Mouse (Mus musculus) hindbrain, embryonic 13.5 days (tissue): ENCODE measurements at regions not wholly inside any gene's neighbourhood (a gene's known extent, or its start where the extent isn't known, plus 50 kb on each side); places are given as distances from the start of the nearest gene placed in this dataset.
"Not testable (repeated sequence)": the region's sequence is repeated elsewhere in the genome, so short reads cannot be mapped to it uniquely, and the experiment has no call there.

Source experiments
- ATAC-seq: fragments of 200-750 bp; cut with Nextera tagmentation; 2 replicates; pipeline ENCODE4 v1.8.0; 2017; ENCODE audit warnings: moderate TSS enrichment; ENCODE audit not compliant: low FRiP score
- H3K27ac ChIP-seq: fragments of 300-500 bp; sonication (generic); 2 replicates; pipeline ENCODE4 v1.5.1; 2015; ENCODE audit warnings: inconsistent platforms, mild to moderate bottlenecking, moderate library complexity
- H3K27me3 ChIP-seq: fragments of 300-500 bp; sonication (generic); 2 replicates; pipeline ENCODE4 v1.6.1; 2015; ENCODE audit warnings: mild to moderate bottlenecking, inconsistent platforms
- H3K36me3 ChIP-seq: fragments of 300-500 bp; sonication (generic); 2 replicates; pipeline ENCODE4 v1.6.1; 2015; ENCODE audit warnings: mild to moderate bottlenecking, inconsistent platforms
- H3K4me1 ChIP-seq: fragments of 300-500 bp; sonication (generic); replicated peaks from 2 replicates; pipeline ENCODE4 v1.6.1; 2015; ENCODE audit warnings: inconsistent platforms
- H3K4me2 ChIP-seq: fragments of 300-500 bp; sonication (generic); 2 replicates; pipeline ENCODE4 v1.6.1; 2015; ENCODE audit warnings: inconsistent platforms, mild to moderate bottlenecking, moderate library complexity
- H3K4me3 ChIP-seq: fragments of 300-500 bp; sonication (generic); 2 replicates; pipeline ENCODE4 v1.5.1; 2015; ENCODE audit warnings: mild to moderate bottlenecking, inconsistent platforms
- H3K9ac ChIP-seq: fragments of 300-500 bp; sonication (generic); 2 replicates; pipeline ENCODE4 v1.6.1; 2015; ENCODE audit warnings: mild to moderate bottlenecking, inconsistent platforms
- H3K9me3 ChIP-seq: fragments of 300-500 bp; sonication (generic); 2 replicates; pipeline ENCODE4 v1.6.1; 2016; ENCODE audit warnings: inconsistent platforms
- WGBS: fragments of 180-500 bp; shearing (Covaris S2); methylation state at CpG from one replicate; pipeline ENCODE4 v1.1.7; 2015; 5-methylcytosine and 5-hydroxymethylcytosine counted together

DNA sequence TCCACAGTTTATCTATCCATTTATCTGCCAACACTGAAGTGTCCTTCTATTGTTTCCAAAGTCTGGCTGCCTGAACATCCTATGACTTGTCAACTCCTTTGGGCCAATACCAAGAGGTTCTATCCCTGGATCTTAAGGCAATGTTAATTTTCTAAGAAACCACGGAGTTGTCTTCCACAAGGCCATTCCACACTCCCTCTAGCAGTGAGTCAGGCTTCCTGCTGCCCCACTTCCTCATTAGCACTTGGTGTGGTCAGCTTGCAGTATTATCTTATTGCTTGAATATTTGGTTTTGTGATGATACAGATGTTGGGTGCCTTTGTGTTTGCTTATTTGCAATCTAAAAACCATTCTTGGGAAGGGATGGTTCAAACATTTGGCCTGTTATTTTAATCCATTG lies 87.5 kb upstream of the Ppp2r2d start:
- no peaks in the 10 kb centered on the region for H3K9me3 ChIP-seq
- no peaks in the 10 kb centered on the region for H3K27me3 ChIP-seq
- no peak for ATAC-seq
- H3K9ac ChIP-seq: no peak overlapping the region
- no peaks in the 10 kb centered on the region for H3K36me3 ChIP-seq
- no peak overlapping the region for H3K27ac ChIP-seq
- no peak overlapping the region for H3K4me2 ChIP-seq
- no peaks in the 10 kb centered on the region for H3K4me1 ChIP-seq
- H3K4me3 ChIP-seq: no peak overlapping the region
- 88% methylated on average over 1 of the region's 1 CpGs for WGBS

DNA sequence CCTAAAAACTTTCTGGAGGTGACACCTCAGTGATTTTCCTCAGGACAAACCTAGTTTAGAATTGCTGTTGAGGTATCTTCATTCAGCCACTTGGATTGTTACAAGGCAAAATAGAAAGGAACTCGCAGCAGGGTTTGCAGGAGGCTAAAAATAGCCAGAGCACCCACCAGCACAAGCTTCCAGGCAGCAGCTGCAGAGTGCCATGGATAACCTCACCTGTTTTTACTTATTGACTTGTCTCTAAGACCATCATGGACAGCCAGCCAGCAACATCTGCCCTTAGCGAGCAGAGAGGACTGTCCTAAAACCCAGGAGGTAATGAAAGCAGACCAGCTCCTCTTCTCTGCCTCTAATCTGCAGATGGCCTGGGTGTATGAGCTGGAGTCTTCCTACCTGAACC lies 97.4 kb upstream of the Ppp2r2d start:
- H3K4me2 ChIP-seq: no peak overlapping the region
- no peak overlapping the region for H3K4me3 ChIP-seq
- no peaks in the 10 kb centered on the region for H3K36me3 ChIP-seq
- H3K9ac ChIP-seq: no peak overlapping the region
- no peaks in the 10 kb centered on the region for H3K9me3 ChIP-seq
- no peak overlapping the region for H3K27ac ChIP-seq
- H3K4me1 ChIP-seq: peaks cover 7% of the 10 kb centered on the region
- no peak for ATAC-seq
- 77% methylated on average over 2 of the region's 2 CpGs for WGBS
- H3K27me3 ChIP-seq: 0 out of 2 replicates have a peak, but pooled peaks cover 6% of the 10 kb centered on the region

DNA sequence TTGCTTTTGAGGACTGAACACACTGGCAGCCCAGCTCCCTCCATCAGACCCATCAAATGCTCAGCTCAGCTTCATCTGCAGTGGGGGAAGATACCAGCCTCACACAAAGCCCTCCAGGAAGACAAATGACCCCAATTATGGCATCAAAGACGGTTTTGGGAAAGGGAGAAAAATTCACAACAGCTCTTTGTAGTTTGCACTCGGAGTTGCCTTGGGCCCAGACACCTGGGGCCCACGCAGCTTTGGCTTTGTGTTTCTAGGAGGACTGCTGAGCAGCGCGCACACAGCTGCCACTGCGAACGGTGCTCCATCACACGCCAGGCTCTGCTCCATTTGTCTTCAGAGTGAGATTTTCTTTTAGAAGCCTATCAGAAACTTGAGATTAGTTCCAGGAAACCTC lies 99.3 kb upstream of the Ppp2r2d start:
- no peak for ATAC-seq
- H3K9ac ChIP-seq: no peak overlapping the region
- H3K4me1 ChIP-seq: peaks cover 21% of the 10 kb centered on the region
- H3K9me3 ChIP-seq: no peaks in the 10 kb centered on the region
- 0 out of 2 replicates have a peak, but pooled peaks cover 6% of the 10 kb centered on the region for H3K27me3 ChIP-seq
- 37% methylated on average over 8 of the region's 8 CpGs for WGBS
- no peaks in the 10 kb centered on the region for H3K36me3 ChIP-seq
- peak overlapping the region; percentile 40; the same call in 1 of the 2 replicates for H3K27ac ChIP-seq
- H3K4me2 ChIP-seq: no peak overlapping the region
- no peak overlapping the region for H3K4me3 ChIP-seq

- no peak for ATAC-seq
- no peak overlapping the region for H3K4me3 ChIP-seq
- no peaks in the 10 kb centered on the region for H3K36me3 ChIP-seq
- no peak overlapping the region for H3K4me2 ChIP-seq
- H3K9me3 ChIP-seq: no peaks in the 10 kb centered on the region
- 63% methylated on average over 4 of the region's 4 CpGs for WGBS
- peak overlapping the region; percentile 8; the same call in 1 of the 2 replicates for H3K27ac ChIP-seq
- H3K9ac ChIP-seq: no peak overlapping the region
- H3K4me1 ChIP-seq: peaks cover 23% of the 10 kb centered on the region
- no peaks in the 10 kb centered on the region for H3K27me3 ChIP-seq
Observed at GRCm38 (mm10) chr7:138742516-138742845, 103.4 kb upstream of the Ppp2r2d start.

DNA sequence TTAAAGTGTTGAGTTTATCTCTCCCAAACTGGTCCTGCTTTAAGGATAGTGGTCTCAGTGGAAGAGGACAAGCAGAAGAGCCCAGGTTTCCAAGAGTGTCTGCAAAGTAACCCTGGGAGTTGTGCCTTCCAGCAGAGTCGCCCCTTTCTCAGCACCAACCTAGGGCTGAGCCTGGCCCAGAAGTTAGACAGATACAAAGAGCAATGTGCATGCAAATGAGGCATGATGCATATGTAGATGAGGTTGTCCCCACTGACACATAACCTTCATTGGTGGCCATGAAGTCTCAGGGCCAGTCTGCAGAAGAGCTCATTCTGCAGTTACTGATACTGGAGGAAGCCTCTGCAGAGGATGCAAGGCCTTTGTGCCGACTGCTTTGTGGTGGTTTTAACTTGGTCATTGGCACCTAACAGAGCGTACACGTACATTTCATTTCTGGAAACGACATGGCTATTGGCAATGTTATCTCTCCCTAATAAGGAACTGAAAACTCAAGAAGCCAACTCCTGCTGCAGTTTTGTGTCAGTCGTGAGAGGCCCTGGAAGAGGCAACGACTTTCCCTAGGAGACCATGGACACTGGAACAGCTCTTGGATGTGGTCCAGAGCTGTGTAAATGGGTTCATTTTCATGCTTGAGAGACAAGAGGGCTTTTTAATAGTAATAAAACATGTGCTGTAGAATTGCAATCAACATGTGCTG lies 103.9 kb upstream of the Ppp2r2d start:
- no peaks in the 10 kb centered on the region for H3K9me3 ChIP-seq
- H3K4me2 ChIP-seq: no peak overlapping the region
- H3K27me3 ChIP-seq: no peaks in the 10 kb centered on the region
- peaks cover 23% of the 10 kb centered on the region for H3K4me1 ChIP-seq
- no peak overlapping the region for H3K4me3 ChIP-seq
- no peaks in the 10 kb centered on the region for H3K36me3 ChIP-seq
- H3K27ac ChIP-seq: peak overlapping the region; percentile 14
- no peak overlapping the region for H3K9ac ChIP-seq
- 48% methylated on average over 7 of the region's 7 CpGs for WGBS
- ATAC-seq: no peak

GRCm38 (mm10) chr7:138734254-138734653 lies 111.6 kb upstream of the Ppp2r2d start:
- no peaks in the 10 kb centered on the region for H3K36me3 ChIP-seq
- no peaks in the 10 kb centered on the region for H3K4me1 ChIP-seq
- no peak overlapping the region for H3K9ac ChIP-seq
- no peak overlapping the region for H3K27ac ChIP-seq
- no peak for ATAC-seq
- H3K4me2 ChIP-seq: no peak overlapping the region
- H3K4me3 ChIP-seq: no peak overlapping the region
- WGBS: 30% methylated on average over 4 of the region's 4 CpGs
- no peaks in the 10 kb centered on the region for H3K27me3 ChIP-seq
- no peaks in the 10 kb centered on the region for H3K9me3 ChIP-seq

GRCm38 (mm10) chr7:138724829-138725228 lies 121.0 kb upstream of the Ppp2r2d start:
- no peak for ATAC-seq
- no peak overlapping the region for H3K27ac ChIP-seq
- H3K4me3 ChIP-seq: no peak overlapping the region
- H3K4me1 ChIP-seq: no peaks in the 10 kb centered on the region; the same call in 1 of the 2 replicates
- H3K36me3 ChIP-seq: no peaks in the 10 kb centered on the region
- H3K9ac ChIP-seq: no peak overlapping the region
- H3K9me3 ChIP-seq: no peaks in the 10 kb centered on the region
- 83% methylated on average over 2 of the region's 2 CpGs for WGBS
- H3K4me2 ChIP-seq: no peak overlapping the region
- no peaks in the 10 kb centered on the region for H3K27me3 ChIP-seq

- Histone ChIP-seq H3K4me3 (no peak overlapping the region), H3K4me2 (no peak overlapping the region), H3K27me3 (no peaks in the 10 kb centered on the region), H3K4me1 (0 out of 2 replicates have a peak, but pooled peaks cover 9% of the 10 kb centered on the region), H3K36me3 (no peaks in the 10 kb centered on the region), H3K27ac (no peak overlapping the region), H3K9ac (no peak overlapping the region), H3K9me3 (no peaks in the 10 kb centered on the region)
- WGBS: 85% methylated on average over 5 of the region's 5 CpGs
- no peak for ATAC-seq
Observed at GRCm38 (mm10) chr7:138719608-138720007, 126.3 kb upstream of the Ppp2r2d start.

DNA sequence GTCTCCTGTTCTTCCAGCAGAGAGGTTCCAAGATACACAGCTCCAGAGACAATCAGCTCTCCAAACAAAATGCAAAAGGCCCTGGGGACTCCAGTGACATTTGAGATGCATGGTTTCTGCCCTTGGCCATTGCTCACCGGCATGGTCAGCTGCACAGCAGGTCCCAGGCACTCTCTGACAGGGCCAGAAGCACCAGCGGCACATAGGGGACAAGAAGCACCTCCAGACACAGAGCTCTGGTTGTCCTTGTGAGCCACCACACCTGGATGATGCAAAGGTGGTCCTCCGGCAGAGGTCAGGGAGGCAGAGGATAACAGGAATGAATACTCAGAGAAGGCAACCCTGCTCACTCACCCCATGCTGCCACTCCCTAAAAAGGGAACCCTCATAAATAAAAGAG lies 126.8 kb upstream of the Ppp2r2d start:
- H3K9me3 ChIP-seq: no peaks in the 10 kb centered on the region
- 0 out of 2 replicates have a peak, but pooled peaks cover 9% of the 10 kb centered on the region for H3K4me1 ChIP-seq
- no peaks in the 10 kb centered on the region for H3K36me3 ChIP-seq
- ATAC-seq: no peak
- WGBS: 51% methylated on average over 3 of the region's 3 CpGs
- H3K27me3 ChIP-seq: no peaks in the 10 kb centered on the region
- H3K9ac ChIP-seq: no peak overlapping the region
- H3K4me2 ChIP-seq: no peak overlapping the region
- H3K27ac ChIP-seq: no peak overlapping the region
- no peak overlapping the region for H3K4me3 ChIP-seq

- 52% methylated on average over 1 of the region's 1 CpGs for WGBS
- H3K4me3 ChIP-seq: no peak overlapping the region
Observed at GRCm38 (mm10) chr7:138714731-138715130, 131.1 kb upstream of the Ppp2r2d start.

DNA sequence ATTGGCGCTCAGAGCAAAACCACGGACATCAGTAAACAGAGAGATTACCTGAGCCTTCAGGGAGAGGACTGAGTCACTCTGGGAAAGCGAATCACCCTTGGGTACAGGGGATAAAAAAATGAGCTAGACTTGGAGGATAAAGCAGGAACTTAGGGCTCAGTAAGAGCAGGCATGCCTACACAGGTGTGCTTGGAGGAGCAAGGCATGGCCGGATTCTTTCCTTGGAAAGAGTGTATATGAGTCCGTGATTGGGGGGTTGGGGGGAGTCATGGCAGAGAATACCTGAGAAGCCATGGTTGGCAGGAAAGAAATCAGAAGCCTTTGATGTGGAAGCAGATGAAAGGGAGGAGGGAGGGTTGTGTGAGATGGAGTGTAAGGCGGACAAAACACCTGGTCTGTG lies 137.5 kb upstream of the Ppp2r2d start:
- Histone ChIP-seq H3K36me3 (no peaks in the 10 kb centered on the region), H3K9ac (no peak overlapping the region), H3K9me3 (no peaks in the 10 kb centered on the region), H3K4me3 (no peak overlapping the region), H3K27ac (no peak overlapping the region), H3K4me1 (no peaks in the 10 kb centered on the region), H3K4me2 (no peak overlapping the region), H3K27me3 (no peaks in the 10 kb centered on the region)
- ATAC-seq: no peak
- WGBS: 86% methylated on average over 6 of the region's 6 CpGs

More at GRCm38 (mm10) chr7:138714731-138715130, 131.1 kb upstream of the Ppp2r2d start:
- peak overlapping the region; percentile 8; the same call in 1 of the 2 replicates for H3K27ac ChIP-seq
- no peak overlapping the region for H3K9ac ChIP-seq
- H3K27me3 ChIP-seq: no peaks in the 10 kb centered on the region
- no peaks in the 10 kb centered on the region for H3K36me3 ChIP-seq
- no peaks in the 10 kb centered on the region for H3K9me3 ChIP-seq
- no peak for ATAC-seq
- 0 out of 2 replicates have a peak, but pooled peaks cover 9% of the 10 kb centered on the region for H3K4me1 ChIP-seq
- no peak overlapping the region for H3K4me2 ChIP-seq

GRCm38 (mm10) chr7:138699599-138699998 lies 146.3 kb upstream of the Ppp2r2d start:
- WGBS: 79% methylated on average over 1 of the region's 1 CpGs
- not testable (repeated sequence) for H3K27ac ChIP-seq, H3K36me3 ChIP-seq, ATAC-seq, H3K4me2 ChIP-seq, H3K9me3 ChIP-seq, H3K9ac ChIP-seq, H3K4me3 ChIP-seq, H3K27me3 ChIP-seq, H3K4me1 ChIP-seq

DNA sequence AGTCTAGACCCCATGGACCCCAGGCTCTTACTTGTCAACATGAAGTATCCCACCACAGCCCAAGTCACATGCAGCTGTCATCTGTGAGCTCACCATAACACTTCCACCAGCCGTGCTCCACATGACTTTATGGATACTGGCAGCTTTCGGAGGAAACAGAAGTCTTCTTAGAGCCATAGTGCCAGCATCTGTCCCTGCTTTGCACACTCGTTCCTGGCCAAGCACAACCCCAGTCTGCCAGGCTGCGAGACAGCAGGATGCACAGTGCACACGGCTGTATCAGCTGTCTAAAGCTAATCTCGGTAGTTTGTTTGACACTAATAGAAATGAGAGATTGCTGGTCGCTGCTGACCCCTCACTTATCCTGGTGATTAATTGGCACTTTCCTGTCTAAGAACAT lies 163.7 kb upstream of the Ppp2r2d start:
- no peak overlapping the region for H3K4me2 ChIP-seq
- H3K9ac ChIP-seq: no peak overlapping the region
- no peaks in the 10 kb centered on the region for H3K27me3 ChIP-seq
- ATAC-seq: no peak
- H3K27ac ChIP-seq: no peak overlapping the region
- H3K9me3 ChIP-seq: no peaks in the 10 kb centered on the region
- WGBS: 78% methylated on average over 7 of the region's 7 CpGs
- H3K4me1 ChIP-seq: 0 out of 2 replicates have a peak, but pooled peaks cover 8% of the 10 kb centered on the region
- no peaks in the 10 kb centered on the region for H3K36me3 ChIP-seq
- H3K4me3 ChIP-seq: no peak overlapping the region
